Mouse (Mus musculus) bone marrow, adult 2 months (tissue): ENCODE data around the gene Tubgcp6.

ENCODE experiments used
- CTCF ChIP-seq: fragments of 200-500 bp; IDR thresholded peaks from 2 replicates; pipeline ENCODE4 v1.5.1; 2011; ENCODE audit warnings: low read length, control low read depth; ENCODE audit not compliant: control insufficient read depth, insufficient read depth
- POLR2A ChIP-seq: fragments of 200-500 bp; IDR thresholded peaks from 2 replicates; pipeline ENCODE4 v1.6.1; 2011; ENCODE audit warnings: low read depth, mild to moderate bottlenecking, control low read depth, low read length, borderline replicate concordance; ENCODE audit not compliant: control insufficient read depth

DNA sequence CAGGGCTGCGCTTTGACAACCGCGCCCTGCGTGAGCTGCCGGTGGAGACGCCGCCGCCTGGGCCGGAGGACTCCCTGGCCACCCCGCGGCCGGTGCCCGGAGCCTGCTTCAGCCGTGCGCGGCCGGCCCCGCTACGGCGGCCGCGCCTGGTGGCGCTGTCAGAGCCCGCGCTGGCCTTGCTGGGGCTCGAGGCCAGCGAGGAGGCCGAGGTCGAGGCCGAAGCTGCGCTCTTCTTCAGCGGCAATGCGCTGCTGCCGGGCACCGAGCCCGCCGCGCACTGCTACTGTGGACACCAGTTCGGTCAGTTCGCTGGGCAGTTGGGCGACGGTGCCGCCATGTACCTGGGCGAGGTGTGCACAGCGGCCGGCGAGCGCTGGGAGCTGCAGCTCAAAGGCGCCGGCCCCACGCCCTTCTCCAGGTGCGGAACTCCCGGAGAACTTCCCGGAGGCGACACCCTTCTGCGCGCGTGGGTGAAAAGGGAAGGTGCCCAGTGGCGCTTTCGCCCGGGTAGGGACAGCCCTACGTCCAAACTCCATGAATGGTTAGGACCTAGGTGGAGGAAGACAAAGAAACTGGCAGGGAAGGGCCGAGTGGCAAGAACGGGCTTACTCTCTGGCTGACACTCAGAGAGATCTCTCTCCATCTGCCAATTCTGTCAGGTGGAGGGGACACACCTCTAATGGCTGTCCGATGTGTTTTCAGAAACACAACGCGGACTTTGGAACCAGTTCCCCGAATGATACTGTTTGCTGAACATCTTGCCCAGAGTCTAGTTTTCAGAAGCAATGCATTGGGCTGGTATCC lies 33.5 kb downstream of the Tubgcp6 start:
- TF ChIP-seq CTCF (no peak), POLR2A (no peak)
